Mouse (Mus musculus) limb, embryonic 10.5 days (tissue): Measurements from ENCODE around the gene Lmf2. TPM values are rescaled to one million over a fixed set of nuclear protein-coding genes. Genes with fewer than 3 reads are reported as not detected.

Experiments used
- DNase-seq: peaks from one replicate; pipeline ENCODE4 v3.0.0-alpha.2; 2017; ENCODE audit warnings: low spot score
- H3K27ac ChIP-seq: fragments of 300-500 bp; sonication (generic); 2 replicates; pipeline ENCODE4 v1.5.1; 2016; ENCODE audit warnings: mild to moderate bottlenecking
- H3K27me3 ChIP-seq: fragments of 300-500 bp; sonication (generic); 2 replicates; pipeline ENCODE4 v1.6.1; 2016; ENCODE audit warnings: low read depth, mild to moderate bottlenecking; ENCODE audit not compliant: poor library complexity, severe bottlenecking
- H3K36me3 ChIP-seq: fragments of 300-500 bp; sonication (generic); 2 replicates; pipeline ENCODE4 v1.6.1; 2016; ENCODE audit warnings: mild to moderate bottlenecking, moderate library complexity
- H3K4me1 ChIP-seq: fragments of 300-500 bp; sonication (generic); 2 replicates; pipeline ENCODE4 v1.6.1; 2016
- H3K4me3 ChIP-seq: fragments of 300-500 bp; sonication (generic); 2 replicates; pipeline ENCODE4 v1.5.1; 2016; ENCODE audit warnings: mild to moderate bottlenecking, moderate library complexity
- H3K9me3 ChIP-seq: fragments of 300-500 bp; sonication (generic); replicated peaks from 2 replicates; pipeline ENCODE4 v1.6.1; 2016; ENCODE audit warnings: mild to moderate bottlenecking
- WGBS: fragments of 180-500 bp; shearing (Covaris S2); methylation state at CpG from one replicate; pipeline ENCODE4 v1.1.7; 2016; 5-methylcytosine and 5-hydroxymethylcytosine counted together
- polyA plus RNA-seq: library from polyadenylated mRNA; unstranded; fragments of >200 nt; fragmentation: Nextera tagmentation; extraction: Ambion mirVana; gene quantifications from 2 replicates; pipeline ENCODE4 v1.2.1, GENCODE M21; 2016

Gene Lmf2
- polyA plus RNA-seq, 1 experiment from 2014 or later = 45.1 TPM

DNA sequence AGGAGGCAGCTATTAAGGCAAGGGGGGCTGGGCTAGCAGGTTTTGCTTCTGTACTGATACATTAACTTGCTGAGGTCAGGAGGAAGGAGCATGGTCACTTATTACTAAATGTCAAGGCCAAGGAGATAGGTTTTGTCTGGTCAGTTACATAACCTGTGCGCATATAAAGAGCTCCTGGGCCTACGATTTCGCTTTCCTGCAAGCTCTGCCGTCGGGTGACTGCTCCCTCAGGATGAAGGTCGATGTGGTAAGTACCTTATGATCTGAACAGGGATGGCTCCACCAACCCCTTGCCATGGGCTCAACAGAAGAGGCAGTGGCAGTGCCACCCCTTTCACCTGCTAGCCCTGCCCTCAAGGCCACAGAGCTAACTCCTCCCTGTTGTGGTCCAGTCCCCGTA is 21.2 kb downstream of the Lmf2 start, which contains the start of gene Miox:
Miox (plus strand) TSS at position 128 of the 400 bp plus-strand sequence.
- H3K36me3 ChIP-seq = no peaks in the 10 kb centered on the region
- H3K4me1 ChIP-seq = no peaks in the 10 kb centered on the region
- no peak within 1 kb of the TSS for H3K4me3 ChIP-seq
- DNase-seq = no peak
- 88% methylated on average over 7 of the region's 7 CpGs for WGBS
- H3K27me3 ChIP-seq = no peaks in the 10 kb centered on the region
- H3K27ac ChIP-seq = no peak within 1 kb of the TSS
- H3K9me3 ChIP-seq = no peaks in the 10 kb centered on the region

DNA sequence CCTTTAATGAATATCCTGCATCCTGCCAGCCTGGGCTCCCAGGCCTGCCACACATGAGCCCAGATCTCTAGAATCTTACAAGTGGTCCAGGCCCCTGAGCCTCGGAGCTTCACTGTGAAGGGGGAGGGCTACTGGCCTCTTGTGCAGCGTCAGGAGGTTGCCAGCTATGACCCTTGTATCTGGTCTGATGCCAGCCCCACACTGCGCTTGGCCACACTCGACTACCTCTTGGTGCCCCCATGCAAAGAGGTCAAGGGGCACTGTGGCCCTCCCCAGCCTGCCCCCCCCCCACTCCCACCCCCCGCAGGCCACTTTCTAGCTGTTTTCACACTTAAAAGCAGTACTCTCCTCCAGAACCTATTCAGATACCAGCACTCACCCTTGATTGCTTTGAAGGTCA is 29.0 kb downstream of the Lmf2 start:
- no peak for DNase-seq
- Histone ChIP-seq H3K9me3 (no peaks in the 10 kb centered on the region), H3K27ac (no peak overlapping the region), H3K36me3 (no peaks in the 10 kb centered on the region), H3K27me3 (peaks cover 30% of the 10 kb centered on the region), H3K4me3 (no peak overlapping the region), H3K4me1 (peaks cover 9% of the 10 kb centered on the region; the same call in 1 of the 2 replicates)
- 67% methylated on average over 5 of the region's 5 CpGs for WGBS

GRCm38 (mm10) chr15:89323656-89324055 is 31.8 kb downstream of the Lmf2 start:
- Histone ChIP-seq H3K9me3 (no peaks in the 10 kb centered on the region), H3K4me1 (peaks cover 9% of the 10 kb centered on the region; the same call in 1 of the 2 replicates), H3K36me3 (no peaks in the 10 kb centered on the region), H3K27ac (no peak overlapping the region), H3K4me3 (no peak overlapping the region), H3K27me3 (peaks cover 35% of the 10 kb centered on the region)
- 84% methylated on average over 4 of the region's 4 CpGs for WGBS
- no peak for DNase-seq

DNA sequence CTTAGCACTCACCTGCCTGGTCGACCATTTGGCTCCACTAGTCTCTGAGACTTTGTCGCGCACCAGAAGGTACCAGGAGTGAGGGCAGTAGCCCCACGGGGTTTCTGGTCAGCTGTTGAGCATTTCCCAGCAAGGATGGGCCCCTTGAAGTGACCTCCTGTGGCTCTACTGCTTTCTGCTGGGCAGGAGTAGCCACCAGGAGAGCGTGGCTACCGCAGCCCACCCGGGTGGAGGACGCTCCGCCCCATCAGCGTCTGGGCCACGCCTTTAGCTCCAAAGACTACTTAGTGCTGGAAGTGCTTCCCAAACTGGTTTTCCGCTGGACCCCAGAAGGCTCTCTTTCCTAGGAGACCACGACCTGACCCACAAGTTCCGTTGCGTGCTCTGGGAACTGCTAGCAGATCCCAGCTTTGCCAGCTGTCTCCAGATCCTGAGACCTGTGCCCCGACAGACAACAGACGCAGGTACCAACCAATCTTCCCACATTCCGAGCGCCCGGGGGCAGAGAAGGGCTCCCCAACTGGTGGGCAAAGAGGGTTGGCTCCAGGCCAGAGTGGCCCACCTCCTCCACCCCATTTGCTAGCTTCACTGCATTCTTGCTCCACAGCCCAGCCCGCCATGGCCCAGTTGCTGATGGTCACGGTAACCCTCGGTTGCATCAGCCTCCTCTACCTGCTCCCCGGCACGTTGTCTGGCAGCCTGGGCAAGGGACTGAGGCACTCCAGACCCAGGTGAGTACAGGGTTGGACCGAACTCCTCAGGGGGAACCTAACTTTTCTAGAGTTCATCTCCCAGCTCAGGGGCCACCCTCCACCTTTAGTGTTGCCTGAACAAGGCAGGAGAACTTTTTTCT is 32.6 kb downstream of the Lmf2 start, which contains the start of gene Adm2:
Adm2 (plus strand) TSS at position 51 of the 853 bp plus-strand sequence.
- no peak within 1 kb of the TSS for H3K27ac ChIP-seq
- no peak for DNase-seq
- H3K4me3 ChIP-seq = peak within 1 kb of the TSS; percentile 32
- H3K4me1 ChIP-seq = peaks cover 9% of the 10 kb centered on the region; the same call in 1 of the 2 replicates
- H3K36me3 ChIP-seq = no peaks in the 10 kb centered on the region
- no peaks in the 10 kb centered on the region for H3K9me3 ChIP-seq
- WGBS = 5% methylated on average over 26 of the region's 26 CpGs
- peaks cover 35% of the 10 kb centered on the region for H3K27me3 ChIP-seq

- H3K27ac ChIP-seq = no peak overlapping the region
- H3K4me3 ChIP-seq = no peak overlapping the region
- peaks cover 35% of the 10 kb centered on the region for H3K27me3 ChIP-seq
- no peak for DNase-seq
- H3K36me3 ChIP-seq = no peaks in the 10 kb centered on the region
- no peaks in the 10 kb centered on the region for H3K9me3 ChIP-seq
- H3K4me1 ChIP-seq = peaks cover 9% of the 10 kb centered on the region; the same call in 1 of the 2 replicates
- WGBS = 80% methylated on average over 8 of the region's 8 CpGs
Measured at GRCm38 (mm10) chr15:89321264-89321663, 34.2 kb downstream of the Lmf2 start.

DNA sequence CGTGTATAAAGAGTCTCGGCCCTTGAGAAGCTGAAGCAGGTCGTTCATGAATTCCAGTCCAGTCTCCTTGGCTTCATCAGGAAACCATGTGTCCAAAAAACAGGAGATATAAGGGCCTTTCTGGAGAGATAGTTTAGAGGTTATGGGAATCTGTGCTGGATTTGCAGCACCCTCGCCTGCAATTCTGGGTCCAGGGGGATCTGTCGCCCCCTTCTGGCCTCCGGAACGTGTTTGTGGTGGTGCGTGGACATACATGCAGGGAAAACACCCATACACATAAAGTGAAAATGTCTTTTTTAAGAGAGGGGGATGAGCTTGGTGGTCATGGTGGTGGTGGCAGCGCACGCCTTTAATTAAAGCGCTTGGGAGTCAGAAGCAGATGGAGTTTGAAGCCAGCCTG is 39.3 kb downstream of the Lmf2 start:
- H3K36me3 ChIP-seq = no peaks in the 10 kb centered on the region
- no peak for DNase-seq
- peaks cover 29% of the 10 kb centered on the region for H3K4me1 ChIP-seq
- no peak overlapping the region for H3K27ac ChIP-seq
- H3K27me3 ChIP-seq = 0 out of 2 replicates have a peak, but pooled peaks cover 5% of the 10 kb centered on the region
- H3K9me3 ChIP-seq = no peaks in the 10 kb centered on the region
- H3K4me3 ChIP-seq = peak overlapping the region; percentile 78; the same call in 1 of the 2 replicates
- 64% methylated on average over 11 of the region's 11 CpGs for WGBS

DNA sequence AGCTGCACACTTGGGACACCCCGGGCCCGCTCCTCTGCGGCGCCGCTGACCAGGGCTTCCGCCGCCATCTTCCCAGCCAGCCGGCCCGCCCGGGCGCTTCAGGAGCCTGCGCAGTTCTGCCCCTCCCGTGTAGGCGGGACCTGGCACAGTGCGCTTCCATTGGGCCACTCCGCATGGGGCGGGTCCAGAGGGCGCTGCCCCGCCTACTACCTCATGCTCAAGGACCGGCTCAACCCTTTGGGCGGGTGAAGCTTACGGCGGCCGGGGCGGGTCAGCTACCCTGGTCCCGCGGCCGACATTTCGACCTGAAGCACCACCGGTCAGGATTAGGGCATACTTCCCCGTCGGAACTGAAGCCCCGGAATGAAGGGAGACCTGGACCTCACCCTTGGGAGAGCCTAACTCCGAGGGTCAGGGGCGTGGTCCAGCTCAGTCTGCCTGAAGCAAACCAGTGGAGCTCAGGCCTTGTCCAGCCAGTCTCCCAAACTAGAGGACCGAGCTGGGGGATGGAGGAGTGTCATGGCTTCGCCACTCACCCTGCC is 40.2 kb downstream of the Lmf2 start, which contains the start of gene Sbf1:
Sbf1 (minus strand) TSS at position 122 of the 542 bp plus-strand sequence.
- Histone ChIP-seq H3K36me3 (no peaks in the 10 kb centered on the region), H3K27ac (peak within 1 kb of the TSS; percentile 88), H3K9me3 (no peaks in the 10 kb centered on the region), H3K27me3 (no peaks in the 10 kb centered on the region), H3K4me3 (peak within 1 kb of the TSS; percentile 78), H3K4me1 (peaks cover 31% of the 10 kb centered on the region)
- WGBS = 1% methylated on average over 37 of the region's 37 CpGs
- DNase-seq = peak; percentile 95

- under 1% methylated on average over 58 of the region's 58 CpGs for WGBS
- H3K27ac ChIP-seq = peak overlapping the region; percentile 88
- no peaks in the 10 kb centered on the region for H3K36me3 ChIP-seq
- no peaks in the 10 kb centered on the region for H3K27me3 ChIP-seq
- peak overlapping the region; percentile 78 for H3K4me3 ChIP-seq
- H3K9me3 ChIP-seq = no peaks in the 10 kb centered on the region
- DNase-seq = peak; percentile 58
- H3K4me1 ChIP-seq = peaks cover 36% of the 10 kb centered on the region
Measured at GRCm38 (mm10) chr15:89314511-89315189, 40.8 kb downstream of the Lmf2 start.

DNA sequence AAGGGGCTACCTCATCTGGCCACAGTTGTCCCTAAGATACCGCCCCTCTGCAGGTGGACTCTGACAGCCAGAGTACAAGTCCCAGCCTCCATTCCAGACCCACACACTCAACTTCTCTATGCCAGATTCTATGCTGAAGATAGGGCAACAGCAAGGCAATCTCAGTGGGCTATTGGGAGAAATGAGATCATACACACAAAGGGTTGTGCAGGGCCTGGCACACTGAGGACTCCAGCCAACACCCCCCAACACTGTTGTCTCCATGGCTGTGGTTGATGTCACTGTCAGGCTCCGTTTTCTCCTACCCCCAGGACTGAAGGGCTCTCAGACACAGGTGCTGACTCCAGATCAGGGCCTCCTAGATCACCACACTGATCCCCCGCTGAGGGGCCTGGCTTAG is 41.4 kb downstream of the Lmf2 start:
- Histone ChIP-seq H3K27me3 (no peaks in the 10 kb centered on the region), H3K9me3 (no peaks in the 10 kb centered on the region), H3K27ac (peak overlapping the region; percentile 88), H3K4me1 (peaks cover 36% of the 10 kb centered on the region), H3K4me3 (peak overlapping the region; percentile 78), H3K36me3 (no peaks in the 10 kb centered on the region)
- WGBS = 34% methylated on average over 3 of the region's 3 CpGs
- DNase-seq = no peak

DNA sequence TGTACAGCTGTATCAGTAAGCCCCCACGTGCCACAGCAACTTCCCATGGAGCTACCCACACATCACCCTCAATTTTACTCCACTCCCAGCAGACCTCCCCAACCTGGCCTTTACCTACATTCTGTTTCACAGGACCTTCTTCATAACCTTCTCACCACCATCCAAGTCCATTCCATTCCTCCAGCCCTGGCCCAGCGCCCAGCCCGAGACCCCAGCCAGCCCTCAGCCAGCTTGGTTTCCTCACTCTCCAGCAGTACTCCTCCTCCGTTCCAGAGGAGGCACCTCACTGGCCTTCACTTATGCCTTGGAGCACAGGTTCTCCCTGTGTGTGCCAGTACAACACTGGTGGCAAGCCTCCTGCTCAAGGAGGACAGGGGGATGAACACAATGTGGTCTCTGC is 42.1 kb downstream of the Lmf2 start:
- H3K27ac ChIP-seq = no peak overlapping the region
- 0 out of 2 replicates have a peak, but pooled peaks cover under 1% of the 10 kb centered on the region for H3K36me3 ChIP-seq
- no peaks in the 10 kb centered on the region for H3K27me3 ChIP-seq
- H3K9me3 ChIP-seq = no peaks in the 10 kb centered on the region
- H3K4me1 ChIP-seq = peaks cover 36% of the 10 kb centered on the region
- peak overlapping the region; percentile 78 for H3K4me3 ChIP-seq
- 74% methylated on average over 4 of the region's 4 CpGs for WGBS
- no peak for DNase-seq

DNA sequence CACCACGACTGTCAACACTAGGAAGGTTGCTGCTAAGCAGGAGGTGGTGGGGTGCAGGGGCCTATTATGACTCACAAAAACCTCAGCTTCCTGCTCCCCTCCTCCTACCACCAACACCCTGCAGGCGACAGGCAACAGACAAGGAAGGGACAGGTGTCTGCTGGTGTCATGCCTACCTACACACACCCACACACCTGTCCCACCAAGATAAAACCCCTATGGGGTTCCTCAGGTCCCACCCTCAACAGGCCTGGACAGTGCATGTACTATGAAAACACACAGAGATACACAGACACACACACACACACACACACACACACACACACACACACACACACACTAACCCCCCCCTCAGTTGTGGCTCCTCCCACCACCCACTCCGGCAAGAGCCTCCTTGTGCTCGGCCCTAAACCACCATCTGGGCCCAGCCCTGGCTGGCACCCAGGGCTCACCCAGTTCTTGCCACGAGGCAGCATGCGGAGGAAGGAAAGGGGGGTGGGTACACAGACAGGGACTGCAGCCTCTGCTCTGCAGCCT is 45.4 kb downstream of the Lmf2 start:
- H3K36me3 ChIP-seq = peaks cover 33% of the 10 kb centered on the region
- 77% methylated on average over 6 of the region's 6 CpGs for WGBS
- DNase-seq = no peak
- H3K27ac ChIP-seq = no peak overlapping the region
- peaks cover 29% of the 10 kb centered on the region for H3K4me1 ChIP-seq
- no peak overlapping the region for H3K4me3 ChIP-seq
- H3K27me3 ChIP-seq = no peaks in the 10 kb centered on the region
- H3K9me3 ChIP-seq = no peaks in the 10 kb centered on the region

DNA sequence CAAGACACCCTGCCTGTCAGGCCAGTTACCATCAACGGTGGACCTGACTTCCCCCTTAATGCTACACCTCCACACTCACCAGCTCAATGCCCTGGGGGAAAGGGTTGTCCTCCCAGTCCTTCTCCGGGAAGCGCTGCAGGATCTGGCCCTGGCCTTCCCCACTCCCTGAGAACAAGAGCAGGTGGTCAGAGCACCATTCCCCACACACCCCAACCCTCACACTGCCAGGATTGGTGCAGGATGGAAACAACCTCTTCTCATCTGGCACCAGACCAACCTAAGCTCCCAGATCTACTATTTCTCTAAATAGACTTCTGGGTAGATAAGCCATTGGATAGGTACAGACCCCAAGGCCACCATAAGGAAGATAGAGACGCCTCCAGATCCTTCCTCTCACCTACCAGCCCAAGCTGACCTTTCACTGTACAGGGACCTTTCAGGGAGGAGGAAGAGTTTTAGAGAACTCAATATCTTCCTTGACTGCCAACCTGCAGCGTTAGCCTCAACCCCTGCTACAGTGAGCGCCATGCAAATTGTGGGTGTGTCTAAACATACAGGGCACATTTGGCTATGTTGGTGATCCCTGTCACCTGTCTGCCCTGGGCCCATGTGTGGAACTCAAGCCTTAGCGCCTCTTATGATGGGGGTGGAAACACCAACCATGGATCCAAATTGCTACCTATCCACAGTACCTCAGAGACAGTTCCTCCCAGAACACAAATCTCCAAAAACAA is 46.9 kb downstream of the Lmf2 start:
- WGBS = 83% methylated on average over 7 of the region's 7 CpGs
- Histone ChIP-seq H3K4me1 (peaks cover 19% of the 10 kb centered on the region), H3K27ac (no peak overlapping the region)

More for the DNA sequence above, 46.9 kb downstream of the Lmf2 start:
- Histone ChIP-seq H3K36me3 (peaks cover 47% of the 10 kb centered on the region), H3K4me3 (no peak overlapping the region), H3K27me3 (no peaks in the 10 kb centered on the region), H3K9me3 (no peaks in the 10 kb centered on the region)
- DNase-seq = no peak
